Mouse (Mus musculus): ENCODE results near the gene Golph3. TPM values are rescaled to one million over a fixed set of nuclear protein-coding genes. Genes with fewer than 3 reads are reported as not detected.
"Not testable (repeated sequence)": the region's sequence is repeated elsewhere in the genome, so short reads cannot be mapped to it uniquely, and the experiment has no call there.

Gene Golph3
- polyA plus RNA-seq, 1 experiment from 2014 or later = 97.0 TPM

GRCm38 (mm10) chr15:12360519-12361212 is 39.4 kb downstream of the Golph3 start:
- Histone ChIP-seq H3K4me2 (no peak overlapping the region), H3K27ac (peak overlapping the region; percentile 31; the same call in 1 of the 2 replicates), H3K36me3 (peaks cover 71% of the 10 kb centered on the region), H3K9ac (replicated peaks) (no peak overlapping the region), H3K9me3 (no peaks in the 10 kb centered on the region), H3K27me3 (no peaks in the 10 kb centered on the region), H3K4me3 (replicated peaks) (no peak overlapping the region), H3K4me1 (replicated peaks) (peaks cover 5% of the 10 kb centered on the region; the same call in 1 of the 2 replicates)
- 71% methylated on average over 19 of the region's 19 CpGs for WGBS
- ATAC-seq (ENCODE audit: insufficient number of reproducible peaks, insufficient read depth, low FRiP score, low TSS enrichment, low read depth) = no peak

GRCm38 (mm10) chr15:12362001-12362700 is 40.9 kb downstream of the Golph3 start:
- Histone ChIP-seq H3K27me3 (no peaks in the 10 kb centered on the region), H3K4me2 (no peak overlapping the region), H3K4me3 (replicated peaks) (no peak overlapping the region), H3K27ac (no peak overlapping the region), H3K9me3 (no peaks in the 10 kb centered on the region), H3K36me3 (peaks cover 56% of the 10 kb centered on the region), H3K4me1 (replicated peaks) (peaks cover 11% of the 10 kb centered on the region; the same call in 1 of the 2 replicates), H3K9ac (replicated peaks) (no peak overlapping the region)
- 91% methylated on average over 14 of the region's 14 CpGs for WGBS
- no peak for ATAC-seq (ENCODE audit: insufficient number of reproducible peaks, insufficient read depth, low FRiP score, low TSS enrichment, low read depth)

GRCm38 (mm10) chr15:12362701-12363040 is 41.4 kb downstream of the Golph3 start:
- H3K4me3 ChIP-seq (replicated peaks) = no peak overlapping the region
- WGBS = 90% methylated on average over 6 of the region's 6 CpGs
- peaks cover 51% of the 10 kb centered on the region for H3K36me3 ChIP-seq
- no peak overlapping the region for H3K4me2 ChIP-seq
- no peak overlapping the region for H3K9ac ChIP-seq (replicated peaks)
- H3K27me3 ChIP-seq = no peaks in the 10 kb centered on the region
- no peak overlapping the region for H3K27ac ChIP-seq
- peaks cover 11% of the 10 kb centered on the region; the same call in 1 of the 2 replicates for H3K4me1 ChIP-seq (replicated peaks)
- ATAC-seq (ENCODE audit: insufficient number of reproducible peaks, insufficient read depth, low FRiP score, low TSS enrichment, low read depth) = no peak
- H3K9me3 ChIP-seq = no peaks in the 10 kb centered on the region

GRCm38 (mm10) chr15:12364096-12364495 is 42.8 kb downstream of the Golph3 start:
- Histone ChIP-seq H3K27ac (no peak overlapping the region), H3K27me3 (no peaks in the 10 kb centered on the region), H3K9ac (replicated peaks) (no peak overlapping the region), H3K9me3 (no peaks in the 10 kb centered on the region), H3K4me3 (replicated peaks) (no peak overlapping the region), H3K36me3 (peaks cover 37% of the 10 kb centered on the region), H3K4me1 (replicated peaks) (peaks cover 11% of the 10 kb centered on the region; the same call in 1 of the 2 replicates), H3K4me2 (no peak overlapping the region)
- no peak for ATAC-seq (ENCODE audit: insufficient number of reproducible peaks, insufficient read depth, low FRiP score, low TSS enrichment, low read depth)
- 84% methylated on average over 4 of the region's 4 CpGs for WGBS

GRCm38 (mm10) chr15:12365416-12366071 is 44.3 kb downstream of the Golph3 start:
- Histone ChIP-seq H3K9me3 (no peaks in the 10 kb centered on the region), H3K36me3 (peaks cover 23% of the 10 kb centered on the region), H3K27me3 (no peaks in the 10 kb centered on the region), H3K4me3 (replicated peaks) (no peak overlapping the region), H3K4me2 (no peak overlapping the region), H3K4me1 (replicated peaks) (peaks cover 7% of the 10 kb centered on the region; the same call in 1 of the 2 replicates), H3K9ac (replicated peaks) (no peak overlapping the region), H3K27ac (no peak overlapping the region)
- 83% methylated on average over 15 of the region's 15 CpGs for WGBS
- no peak for ATAC-seq (ENCODE audit: insufficient number of reproducible peaks, insufficient read depth, low FRiP score, low TSS enrichment, low read depth)

- ATAC-seq (ENCODE audit: insufficient number of reproducible peaks, insufficient read depth, low FRiP score, low TSS enrichment, low read depth) = no peak
- Histone ChIP-seq H3K4me3 (replicated peaks) (no peak overlapping the region), H3K4me1 (replicated peaks) (0 out of 2 replicates have a peak, but pooled peaks cover 6% of the 10 kb centered on the region), H3K27me3 (no peaks in the 10 kb centered on the region), H3K27ac (no peak overlapping the region), H3K9me3 (no peaks in the 10 kb centered on the region), H3K36me3 (peaks cover 23% of the 10 kb centered on the region), H3K9ac (replicated peaks) (no peak overlapping the region), H3K4me2 (no peak overlapping the region)
- WGBS = 64% methylated on average over 3 of the region's 3 CpGs
Observed at GRCm38 (mm10) chr15:12366072-12366469, 44.8 kb downstream of the Golph3 start.

- H3K36me3 ChIP-seq = peaks cover 20% of the 10 kb centered on the region
- not testable (repeated sequence) for H3K9ac ChIP-seq (replicated peaks); H3K4me3 ChIP-seq (replicated peaks); H3K4me2 ChIP-seq; H3K27ac ChIP-seq; ATAC-seq (ENCODE audit: insufficient number of reproducible peaks, insufficient read depth, low FRiP score, low TSS enrichment, low read depth); H3K9me3 ChIP-seq; H3K27me3 ChIP-seq; H3K4me1 ChIP-seq (replicated peaks)
- 93% methylated on average over 11 of the region's 11 CpGs for WGBS
Observed at GRCm38 (mm10) chr15:12366580-12367305, 45.5 kb downstream of the Golph3 start.

GRCm38 (mm10) chr15:12367306-12368080 is 46.2 kb downstream of the Golph3 start:
- no peaks in the 10 kb centered on the region for H3K9me3 ChIP-seq
- H3K4me1 ChIP-seq (replicated peaks) = peaks cover 8% of the 10 kb centered on the region; the same call in 1 of the 2 replicates
- no peak overlapping the region for H3K4me2 ChIP-seq
- H3K4me3 ChIP-seq (replicated peaks) = no peak overlapping the region
- no peak overlapping the region for H3K27ac ChIP-seq
- ATAC-seq (ENCODE audit: insufficient number of reproducible peaks, insufficient read depth, low FRiP score, low TSS enrichment, low read depth) = no peak
- H3K9ac ChIP-seq (replicated peaks) = no peak overlapping the region
- H3K27me3 ChIP-seq = no peaks in the 10 kb centered on the region
- 63% methylated on average over 13 of the region's 13 CpGs for WGBS
- peaks cover 19% of the 10 kb centered on the region for H3K36me3 ChIP-seq

GRCm38 (mm10) chr15:12368357-12368756 is 47.1 kb downstream of the Golph3 start:
- Histone ChIP-seq H3K9me3 (no peaks in the 10 kb centered on the region), H3K4me2 (no peak overlapping the region), H3K36me3 (peaks cover 21% of the 10 kb centered on the region), H3K27me3 (no peaks in the 10 kb centered on the region), H3K9ac (replicated peaks) (no peak overlapping the region), H3K27ac (no peak overlapping the region), H3K4me3 (replicated peaks) (no peak overlapping the region), H3K4me1 (replicated peaks) (peaks cover 8% of the 10 kb centered on the region)
- WGBS = 87% methylated on average over 11 of the region's 11 CpGs
- ATAC-seq (ENCODE audit: insufficient number of reproducible peaks, insufficient read depth, low FRiP score, low TSS enrichment, low read depth) = no peak

- Histone ChIP-seq H3K36me3 (peaks cover 25% of the 10 kb centered on the region), H3K9me3 (no peaks in the 10 kb centered on the region), H3K27ac (no peak overlapping the region), H3K4me2 (no peak overlapping the region), H3K4me1 (replicated peaks) (peaks cover 10% of the 10 kb centered on the region), H3K4me3 (replicated peaks) (no peak overlapping the region), H3K27me3 (no peaks in the 10 kb centered on the region), H3K9ac (replicated peaks) (no peak overlapping the region)
- no peak for ATAC-seq (ENCODE audit: insufficient number of reproducible peaks, insufficient read depth, low FRiP score, low TSS enrichment, low read depth)
- WGBS = 81% methylated on average over 4 of the region's 4 CpGs
Observed at GRCm38 (mm10) chr15:12368850-12369249, 47.6 kb downstream of the Golph3 start.
